Mouse (Mus musculus): Measurements from ENCODE around the gene Ulk4. TPM values are rescaled to one million over a fixed set of nuclear protein-coding genes. Genes with fewer than 3 reads are reported as not detected.
A peak's percentile ranks its signal among the peaks of the same experiment; 100 is the strongest.

Ulk4 gene
- polyA plus RNA-seq, 1 experiment = 4.6 TPM

DNA sequence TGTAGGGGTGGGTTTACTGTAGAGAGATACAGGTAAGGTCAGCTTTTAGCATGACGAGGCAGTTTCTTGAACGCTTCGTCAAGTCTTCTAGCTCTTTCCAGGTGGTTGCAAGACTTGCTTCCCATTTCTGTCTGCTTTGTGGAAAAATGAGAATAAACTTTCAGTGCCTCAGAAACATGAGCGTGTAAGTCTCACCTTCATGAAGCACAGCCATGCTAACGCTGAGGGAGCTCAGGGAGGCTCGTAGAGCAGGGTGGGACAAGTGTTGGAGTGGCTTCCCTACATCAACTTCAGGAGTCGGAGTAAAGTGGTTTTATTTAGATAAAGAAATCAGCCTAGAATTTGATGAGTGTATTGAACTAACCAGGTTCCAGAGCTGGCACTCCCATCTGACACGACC lies 330.9 kb downstream of the Ulk4 start:
- H3K4me1 ChIP-seq (ENCODE audit: control insufficient read depth, insufficient read depth, low read length) = peaks cover 9% of the 10 kb centered on the region
- no peak overlapping the region for H3K4me3 ChIP-seq (ENCODE audit: insufficient read depth, low read length)
- H3K27ac ChIP-seq (ENCODE audit: insufficient read depth, low read length) = no peak overlapping the region
- TF ChIP-seq CTCF (IDR thresholded peaks at IDR 0.05; ENCODE audit: borderline replicate concordance, insufficient read depth, low read length) = no peak
- TF ChIP-seq POLR2A (IDR thresholded peaks at IDR 0.05; ENCODE audit: low read depth, low read length) = no peak

- no peak overlapping the region for H3K27ac ChIP-seq (ENCODE audit: insufficient read depth, low read length)
- peaks cover 16% of the 10 kb centered on the region for H3K4me1 ChIP-seq (ENCODE audit: control insufficient read depth, insufficient read depth, low read length)
- no peak for TF ChIP-seq CTCF (IDR thresholded peaks at IDR 0.05; ENCODE audit: borderline replicate concordance, insufficient read depth, low read length)
- TF ChIP-seq POLR2A (IDR thresholded peaks at IDR 0.05; ENCODE audit: low read depth, low read length) = no peak
- H3K4me3 ChIP-seq (ENCODE audit: insufficient read depth, low read length) = no peak overlapping the region
Measured at GRCm38 (mm10) chr9:120944211-120944610, 332.8 kb downstream of the Ulk4 start.

DNA sequence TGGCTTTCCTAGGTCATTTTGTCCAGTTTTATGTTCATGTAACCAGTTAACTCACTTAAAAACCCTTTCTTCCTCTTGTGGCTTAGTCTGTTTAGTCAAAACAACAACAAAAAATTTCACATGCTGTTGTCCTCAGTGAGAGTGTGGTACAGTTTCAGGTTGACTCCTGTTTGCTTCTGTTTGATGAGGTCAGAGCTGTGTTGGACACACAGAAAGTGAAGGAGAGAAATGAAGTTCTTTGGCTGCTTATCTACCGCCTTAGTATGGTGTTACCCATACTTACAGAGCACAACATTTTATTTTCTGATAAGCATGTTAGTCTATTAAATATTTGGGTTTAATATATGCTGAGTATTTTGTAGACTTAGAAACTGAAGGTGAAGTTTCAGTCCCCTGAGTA lies 333.2 kb downstream of the Ulk4 start:
- no peak overlapping the region for H3K27ac ChIP-seq (ENCODE audit: insufficient read depth, low read length)
- H3K4me3 ChIP-seq (ENCODE audit: insufficient read depth, low read length) = no peak overlapping the region
- no peak for TF ChIP-seq CTCF (IDR thresholded peaks at IDR 0.05; ENCODE audit: borderline replicate concordance, insufficient read depth, low read length)
- no peak for TF ChIP-seq POLR2A (IDR thresholded peaks at IDR 0.05; ENCODE audit: low read depth, low read length)
- H3K4me1 ChIP-seq (ENCODE audit: control insufficient read depth, insufficient read depth, low read length) = peaks cover 16% of the 10 kb centered on the region

DNA sequence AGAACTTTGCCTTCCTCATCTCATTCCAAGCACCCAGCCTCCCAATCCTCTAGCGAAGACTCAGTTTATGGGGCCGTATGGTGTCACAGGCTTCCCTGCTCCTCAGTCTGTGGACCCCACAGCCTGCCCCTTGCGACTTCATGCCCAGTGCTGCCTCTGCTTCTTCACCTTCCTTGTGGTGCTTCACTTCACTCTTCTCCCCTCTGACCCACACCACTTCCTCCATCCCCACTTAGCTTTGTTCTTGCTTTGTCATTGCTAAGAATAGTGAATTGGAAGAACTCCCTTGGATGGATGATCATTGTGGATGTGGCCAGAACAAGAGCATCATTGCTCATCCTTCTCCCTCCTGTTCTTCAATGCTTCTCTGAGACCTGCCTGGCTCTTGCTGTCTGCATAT lies 336.1 kb downstream of the Ulk4 start:
- no peak for TF ChIP-seq POLR2A (IDR thresholded peaks at IDR 0.05; ENCODE audit: low read depth, low read length)
- TF ChIP-seq CTCF (IDR thresholded peaks at IDR 0.05; ENCODE audit: borderline replicate concordance, insufficient read depth, low read length) = no peak
- peaks cover 23% of the 10 kb centered on the region for H3K4me1 ChIP-seq (ENCODE audit: control insufficient read depth, insufficient read depth, low read length)
- no peak overlapping the region for H3K4me3 ChIP-seq (ENCODE audit: insufficient read depth, low read length)
- no peak overlapping the region for H3K27ac ChIP-seq (ENCODE audit: insufficient read depth, low read length)

DNA sequence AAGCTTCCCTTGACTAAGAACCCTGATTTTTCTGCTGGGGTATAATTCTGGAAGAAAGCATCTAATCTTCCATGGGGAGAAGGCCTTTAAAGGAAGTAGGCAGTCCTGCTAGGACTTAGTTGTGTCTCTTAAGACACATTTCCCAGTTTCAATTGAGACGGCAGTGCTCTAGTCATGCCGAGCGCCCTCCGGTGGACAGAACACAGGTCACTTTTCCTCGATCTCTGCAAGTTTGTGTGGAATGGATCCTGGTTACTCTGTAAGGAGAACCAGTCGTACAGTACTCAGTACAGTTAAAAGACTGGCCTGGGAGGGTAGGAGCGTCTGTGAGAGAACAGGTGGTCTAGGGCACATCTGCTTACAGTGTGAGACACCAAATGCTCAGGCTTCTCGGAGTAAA lies 340.6 kb downstream of the Ulk4 start:
- Histone ChIP-seq H3K4me1 (ENCODE audit: control insufficient read depth, insufficient read depth, low read length) (peaks cover 17% of the 10 kb centered on the region), H3K27ac (ENCODE audit: insufficient read depth, low read length) (no peak overlapping the region), H3K4me3 (ENCODE audit: insufficient read depth, low read length) (peak overlapping the region; percentile 37)
- TF ChIP-seq CTCF (IDR thresholded peaks at IDR 0.05; ENCODE audit: borderline replicate concordance, insufficient read depth, low read length) (peak; percentile 66; the same call in 1 of the 2 replicates), POLR2A (IDR thresholded peaks at IDR 0.05; ENCODE audit: low read depth, low read length) (no peak)

- H3K4me3 ChIP-seq (ENCODE audit: insufficient read depth, low read length) = peak overlapping the region; percentile 100
- H3K4me1 ChIP-seq (ENCODE audit: control insufficient read depth, insufficient read depth, low read length) = peaks cover 13% of the 10 kb centered on the region
- H3K27ac ChIP-seq (ENCODE audit: insufficient read depth, low read length) = no peak overlapping the region
- TF ChIP-seq CTCF (IDR thresholded peaks at IDR 0.05; ENCODE audit: borderline replicate concordance, insufficient read depth, low read length) = no peak
- no peak for TF ChIP-seq POLR2A (IDR thresholded peaks at IDR 0.05; ENCODE audit: low read depth, low read length)
Measured at GRCm38 (mm10) chr9:120935634-120935922, 341.4 kb downstream of the Ulk4 start.

DNA sequence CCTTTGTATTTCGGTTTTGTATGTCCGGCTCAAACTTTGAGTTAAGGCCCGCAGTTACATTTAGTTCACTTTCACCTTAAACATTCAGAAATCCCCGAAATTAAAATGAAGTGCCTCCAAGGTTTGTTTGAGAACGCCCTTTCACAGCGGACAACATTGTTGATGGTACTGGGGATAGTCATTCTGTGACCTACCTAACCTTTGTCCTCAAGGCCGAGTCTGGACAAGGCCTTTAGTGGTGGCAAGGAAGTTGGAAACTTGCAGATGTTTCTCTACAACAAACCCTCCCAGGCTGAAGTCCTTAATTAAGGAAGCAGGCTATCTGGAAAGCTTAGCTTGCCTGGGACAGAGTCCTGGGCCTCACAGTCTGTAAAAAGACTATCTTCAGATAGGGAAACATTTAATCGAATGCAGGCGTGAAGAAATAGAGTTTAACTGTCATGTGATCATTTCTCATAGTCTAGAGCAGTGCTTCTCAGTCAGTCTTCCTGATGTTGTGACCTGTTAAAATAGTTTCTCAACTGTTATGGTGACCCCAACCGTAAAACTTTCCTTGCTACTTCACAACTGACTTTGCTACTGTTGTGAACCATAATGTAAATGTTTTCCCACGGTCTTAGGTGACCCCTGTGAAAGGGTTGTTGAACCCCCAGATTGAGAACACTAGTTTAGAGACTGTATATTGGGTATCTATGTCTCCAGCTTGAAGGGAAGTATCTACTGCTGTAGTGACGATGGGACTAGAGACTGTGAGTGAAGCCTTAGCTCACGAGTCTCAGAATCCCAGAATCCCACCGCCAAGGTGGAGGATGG lies 342.0 kb downstream of the Ulk4 start:
- Histone ChIP-seq H3K27ac (ENCODE audit: insufficient read depth, low read length) (peak overlapping the region; percentile 59), H3K4me1 (ENCODE audit: control insufficient read depth, insufficient read depth, low read length) (peaks cover 10% of the 10 kb centered on the region), H3K4me3 (ENCODE audit: insufficient read depth, low read length) (peak overlapping the region; percentile 100)
- no peak for TF ChIP-seq CTCF (IDR thresholded peaks at IDR 0.05; ENCODE audit: borderline replicate concordance, insufficient read depth, low read length)
- TF ChIP-seq POLR2A (IDR thresholded peaks at IDR 0.05; ENCODE audit: low read depth, low read length) = no peak

DNA sequence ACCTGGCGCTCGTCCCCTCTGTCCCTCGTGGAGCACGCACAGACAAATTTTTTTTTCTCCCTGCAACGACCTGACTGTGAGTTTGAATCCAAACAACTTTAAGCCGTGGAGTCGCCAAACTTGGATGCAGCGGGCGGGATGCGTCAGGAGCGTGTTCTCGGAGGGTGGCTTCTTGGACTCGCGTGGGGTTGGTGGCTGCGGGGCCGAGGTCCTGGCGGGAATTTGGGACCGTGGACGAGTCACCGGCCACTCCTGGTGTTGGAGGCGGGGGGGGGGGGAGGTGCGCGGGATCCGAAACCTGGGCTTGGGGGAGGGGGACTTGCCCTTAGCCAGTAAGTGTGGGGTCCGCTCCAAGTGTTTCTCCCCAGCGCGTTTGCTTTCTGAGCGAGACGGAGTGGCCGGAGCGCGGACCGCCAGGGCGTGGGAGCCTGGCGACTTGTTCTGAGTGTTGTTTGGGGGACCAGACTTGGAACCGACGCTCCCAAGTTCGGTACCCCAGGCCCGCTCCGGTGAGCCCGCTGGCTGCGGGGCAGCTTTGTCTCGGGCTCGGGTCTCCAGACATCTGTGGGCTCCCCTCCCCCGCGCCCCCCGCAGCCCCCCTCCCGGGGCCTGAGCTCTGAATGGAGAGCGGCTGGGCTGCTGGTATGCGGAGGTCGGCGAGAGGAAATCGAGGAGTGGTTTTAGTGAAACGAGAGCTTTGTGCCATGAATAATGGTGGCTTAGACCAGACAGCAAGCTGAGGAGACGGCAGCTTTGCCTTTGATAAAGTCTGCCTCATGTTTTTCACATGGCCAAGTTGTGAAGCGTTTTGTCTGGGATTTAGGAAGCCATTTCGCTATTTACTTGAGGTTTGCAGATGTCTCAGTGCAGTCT lies 342.9 kb downstream of the Ulk4 start:
- peak overlapping the region; percentile 100 for H3K4me3 ChIP-seq (ENCODE audit: insufficient read depth, low read length)
- peaks cover 10% of the 10 kb centered on the region; the same call in 1 of the 2 replicates for H3K4me1 ChIP-seq (ENCODE audit: control insufficient read depth, insufficient read depth, low read length)
- no peak for TF ChIP-seq CTCF (IDR thresholded peaks at IDR 0.05; ENCODE audit: borderline replicate concordance, insufficient read depth, low read length)
- no peak for TF ChIP-seq POLR2A (IDR thresholded peaks at IDR 0.05; ENCODE audit: low read depth, low read length)
- H3K27ac ChIP-seq (ENCODE audit: insufficient read depth, low read length) = peak overlapping the region; percentile 68

- TF ChIP-seq POLR2A (IDR thresholded peaks at IDR 0.05; ENCODE audit: low read depth, low read length) (no peak), CTCF (IDR thresholded peaks at IDR 0.05; ENCODE audit: borderline replicate concordance, insufficient read depth, low read length) (no peak)
- Histone ChIP-seq H3K4me3 (ENCODE audit: insufficient read depth, low read length) (peak overlapping the region; percentile 100), H3K27ac (ENCODE audit: insufficient read depth, low read length) (peak overlapping the region; percentile 71), H3K4me1 (ENCODE audit: control insufficient read depth, insufficient read depth, low read length) (peaks cover 10% of the 10 kb centered on the region; the same call in 1 of the 2 replicates)
Measured at GRCm38 (mm10) chr9:120933587-120933885, 343.5 kb downstream of the Ulk4 start.
